Mouse (Mus musculus) bone marrow macrophage, adult 2 months (primary cell): Measurements from ENCODE around the gene Ctsl.

Source experiments
- CTCF ChIP-seq: IDR thresholded peaks from 2 replicates; pipeline ENCODE4 v1.5.1; 2012; ENCODE audit warnings: low read depth, mild to moderate bottlenecking, low read length, moderate library complexity
- POLR2A ChIP-seq: IDR thresholded peaks from 2 replicates; pipeline ENCODE4 v1.6.1; 2012; ENCODE audit warnings: mild to moderate bottlenecking, low read depth, low read length, borderline replicate concordance

GRCm38 (mm10) chr13:64319782-64320181 lies 50.9 kb downstream of the Ctsl start:
- TF ChIP-seq POLR2A = no peak
- TF ChIP-seq CTCF = no peak
